Mouse (Mus musculus): ENCODE measurements around the gene Hist1h1e. TPM values are rescaled to one million over a fixed set of nuclear protein-coding genes. Genes with fewer than 3 reads are reported as not detected.
"Not testable (repeated sequence)": the region's sequence is repeated elsewhere in the genome, so short reads cannot be mapped to it uniquely, and the experiment has no call there.

Hist1h1e gene
- polyA plus RNA-seq, 2 experiments = 7.7 to 16.4 TPM

GRCm38 (mm10) chr13:23576906-23577639, 45.3 kb downstream of the Hist1h1e start:
- peak overlapping the region; percentile 40 for H3K4me3 ChIP-seq (replicated peaks; ENCODE audit: low read length)
- no peak for TF ChIP-seq POLR2A (IDR thresholded peaks at IDR 0.05; ENCODE audit: borderline replicate concordance, extremely low read depth, insufficient read depth, insufficient read length)
- H3K9ac ChIP-seq (ENCODE audit: low read depth, low read length, severe bottlenecking) = peak overlapping the region; percentile 74
- peaks cover 25% of the 10 kb centered on the region for H3K4me1 ChIP-seq (ENCODE audit: control insufficient read depth, insufficient read depth, low read length)
- ATAC-seq (ENCODE audit: low FRiP score, low read depth) = no peak
- no peak for DNase-seq (ENCODE audit: low spot score)
- H3K9me3 ChIP-seq (ENCODE audit: control insufficient read depth, low read length) = no peaks in the 10 kb centered on the region
- peak overlapping the region; percentile 87 for H3K27ac ChIP-seq (replicated peaks; ENCODE audit: low read depth, low read length)
- 41% methylated on average over 6 of the region's 6 CpGs for WGBS
- H3K27me3 ChIP-seq (ENCODE audit: control insufficient read depth, insufficient read depth, low read length) = no peaks in the 10 kb centered on the region
- H3K4me2 ChIP-seq (replicated peaks; ENCODE audit: low read depth, low read length, severe bottlenecking) = peak overlapping the region; percentile 63
- H3K36me3 ChIP-seq (ENCODE audit: control insufficient read depth, insufficient read depth, low read length) = no peaks in the 10 kb centered on the region

- peak overlapping the region; percentile 63 for H3K4me2 ChIP-seq (replicated peaks; ENCODE audit: low read depth, low read length, severe bottlenecking)
Observed at GRCm38 (mm10) chr13:23576351-23576881, 45.9 kb downstream of the Hist1h1e start.

GRCm38 (mm10) chr13:23575864-23576313, 46.5 kb downstream of the Hist1h1e start:
- H3K36me3 ChIP-seq (ENCODE audit: control insufficient read depth, insufficient read depth, low read length); H3K27me3 ChIP-seq (ENCODE audit: control insufficient read depth, insufficient read depth, low read length); ATAC-seq (ENCODE audit: low FRiP score, low read depth); DNase-seq (ENCODE audit: low spot score); H3K9me3 ChIP-seq (ENCODE audit: control insufficient read depth, low read length): not testable (repeated sequence)
- WGBS = 1% methylated on average over 8 of the region's 40 CpGs
- peak overlapping the region; percentile 87 for H3K27ac ChIP-seq (replicated peaks; ENCODE audit: low read depth, low read length)
- peak overlapping the region; percentile 63 for H3K4me2 ChIP-seq (replicated peaks; ENCODE audit: low read depth, low read length, severe bottlenecking)
- peak overlapping the region; percentile 40 for H3K4me3 ChIP-seq (replicated peaks; ENCODE audit: low read length)
- peaks cover 21% of the 10 kb centered on the region for H3K4me1 ChIP-seq (ENCODE audit: control insufficient read depth, insufficient read depth, low read length)
- peak overlapping the region; percentile 74 for H3K9ac ChIP-seq (ENCODE audit: low read depth, low read length, severe bottlenecking)

More at GRCm38 (mm10) chr13:23576351-23576881, 45.9 kb downstream of the Hist1h1e start:
- no peaks in the 10 kb centered on the region for H3K9me3 ChIP-seq (ENCODE audit: control insufficient read depth, low read length)
- peak; percentile 60; the same call in 1 of the 2 replicates for TF ChIP-seq POLR2A (IDR thresholded peaks at IDR 0.05; ENCODE audit: borderline replicate concordance, extremely low read depth, insufficient read depth, insufficient read length)
- H3K36me3 ChIP-seq (ENCODE audit: control insufficient read depth, insufficient read depth, low read length) = no peaks in the 10 kb centered on the region
- H3K27ac ChIP-seq (replicated peaks; ENCODE audit: low read depth, low read length) = peak overlapping the region; percentile 87
- DNase-seq (ENCODE audit: low spot score) = no peak
- H3K4me3 ChIP-seq (replicated peaks; ENCODE audit: low read length) = peak overlapping the region; percentile 40
- no peak for ATAC-seq (ENCODE audit: low FRiP score, low read depth)
- no peaks in the 10 kb centered on the region for H3K27me3 ChIP-seq (ENCODE audit: control insufficient read depth, insufficient read depth, low read length)
- peaks cover 23% of the 10 kb centered on the region for H3K4me1 ChIP-seq (ENCODE audit: control insufficient read depth, insufficient read depth, low read length)
- 3% methylated on average over 7 of the region's 7 CpGs for WGBS
- H3K9ac ChIP-seq (ENCODE audit: low read depth, low read length, severe bottlenecking) = peak overlapping the region; percentile 74

GRCm38 (mm10) chr13:23575271-23575851, 47.0 kb downstream of the Hist1h1e start, which contains the start of gene Hist1h3d:
Gene Hist1h3d (plus strand): TSS chr13:23575763.
- ATAC-seq (ENCODE audit: low FRiP score, low read depth) (peak; percentile 72), DNase-seq (ENCODE audit: low spot score) (peak; percentile 98)
- Histone ChIP-seq H3K27ac (replicated peaks; ENCODE audit: low read depth, low read length) (peak within 1 kb of the TSS; percentile 87), H3K27me3 (ENCODE audit: control insufficient read depth, insufficient read depth, low read length) (no peaks in the 10 kb centered on the region), H3K9ac (ENCODE audit: low read depth, low read length, severe bottlenecking) (peak within 1 kb of the TSS; percentile 74), H3K36me3 (ENCODE audit: control insufficient read depth, insufficient read depth, low read length) (no peaks in the 10 kb centered on the region), H3K4me1 (ENCODE audit: control insufficient read depth, insufficient read depth, low read length) (peaks cover 19% of the 10 kb centered on the region), H3K9me3 (ENCODE audit: control insufficient read depth, low read length) (no peaks in the 10 kb centered on the region), H3K4me2 (replicated peaks; ENCODE audit: low read depth, low read length, severe bottlenecking) (peak within 1 kb of the TSS; percentile 63), H3K4me3 (replicated peaks; ENCODE audit: low read length) (peak within 1 kb of the TSS; percentile 40)
- TF ChIP-seq POLR2A (IDR thresholded peaks at IDR 0.05; ENCODE audit: borderline replicate concordance, extremely low read depth, insufficient read depth, insufficient read length) = no peak
- under 1% methylated on average over 18 of the region's 18 CpGs for WGBS

GRCm38 (mm10) chr13:23574546-23575170, 47.7 kb downstream of the Hist1h1e start:
- not testable (repeated sequence) for ATAC-seq (ENCODE audit: low FRiP score, low read depth); H3K36me3 ChIP-seq (ENCODE audit: control insufficient read depth, insufficient read depth, low read length)
- WGBS = under 1% methylated on average over 5 of the region's 39 CpGs

More at GRCm38 (mm10) chr13:23574546-23575170, 47.7 kb downstream of the Hist1h1e start:
- not testable (repeated sequence) for DNase-seq (ENCODE audit: low spot score); H3K9me3 ChIP-seq (ENCODE audit: control insufficient read depth, low read length); H3K27me3 ChIP-seq (ENCODE audit: control insufficient read depth, insufficient read depth, low read length)
- Histone ChIP-seq H3K9ac (ENCODE audit: low read depth, low read length, severe bottlenecking) (peak overlapping the region; percentile 58), H3K4me3 (replicated peaks; ENCODE audit: low read length) (peak overlapping the region; percentile 40), H3K4me1 (ENCODE audit: control insufficient read depth, insufficient read depth, low read length) (peaks cover 21% of the 10 kb centered on the region), H3K27ac (replicated peaks; ENCODE audit: low read depth, low read length) (peak overlapping the region; percentile 93), H3K4me2 (replicated peaks; ENCODE audit: low read depth, low read length, severe bottlenecking) (peak overlapping the region; percentile 63)
- 0 out of 2 replicates have a peak, but pooled peaks have one; percentile 55 for TF ChIP-seq POLR2A (IDR thresholded peaks at IDR 0.05; ENCODE audit: borderline replicate concordance, extremely low read depth, insufficient read depth, insufficient read length)
